Mouse (Mus musculus): ENCODE measurements around the gene Gcsh.

Gcsh gene

DNA sequence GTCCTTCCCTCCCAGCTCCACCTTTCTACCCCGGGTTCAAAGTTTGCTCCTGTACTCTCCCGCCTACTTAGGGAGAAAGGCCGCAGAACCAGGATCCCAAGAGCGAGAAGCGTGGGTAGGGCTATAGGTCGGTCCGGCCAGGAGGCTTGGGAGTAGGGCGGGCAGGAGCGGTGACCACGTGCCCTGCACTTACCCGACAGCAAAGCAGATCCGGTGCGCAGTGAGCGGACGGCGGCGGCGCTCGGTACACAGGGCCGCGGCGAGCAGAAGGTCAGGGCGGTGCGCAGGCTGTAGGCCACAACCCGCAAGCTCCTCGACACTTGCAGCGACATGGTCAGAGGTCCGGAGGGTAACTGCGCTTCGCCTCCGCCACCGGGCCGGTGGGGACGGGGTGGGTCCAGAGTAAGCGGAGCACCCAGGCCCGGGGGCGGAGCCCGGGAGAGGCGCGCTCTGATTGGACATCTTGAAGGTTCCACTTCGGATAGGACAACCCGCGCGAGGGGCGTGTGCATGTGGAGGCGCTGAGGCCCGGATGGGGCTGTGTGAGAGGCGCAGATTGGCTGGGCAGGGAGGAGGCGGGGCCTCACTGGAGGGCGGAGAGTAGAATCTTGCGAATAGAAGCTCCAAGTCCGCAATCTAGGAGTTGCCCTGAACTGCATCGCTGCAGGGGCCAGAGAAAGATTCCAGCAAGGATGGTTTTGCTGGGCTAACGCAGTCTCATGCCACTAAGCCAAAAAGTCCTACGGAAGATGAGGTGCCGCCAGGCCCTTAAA lies at the start of gene Gcsh:
Gene Gcsh (minus strand): TSS at position 443 of the 773 bp plus-strand sequence.
- in situ Hi-C loops (cut with MboI) = no loop called here

GRCm38 (mm10) chr8:117039843-117040242 lies 46.5 kb upstream of the Gcsh start:
- in situ Hi-C loops (cut with MboI) = no loop called here

DNA sequence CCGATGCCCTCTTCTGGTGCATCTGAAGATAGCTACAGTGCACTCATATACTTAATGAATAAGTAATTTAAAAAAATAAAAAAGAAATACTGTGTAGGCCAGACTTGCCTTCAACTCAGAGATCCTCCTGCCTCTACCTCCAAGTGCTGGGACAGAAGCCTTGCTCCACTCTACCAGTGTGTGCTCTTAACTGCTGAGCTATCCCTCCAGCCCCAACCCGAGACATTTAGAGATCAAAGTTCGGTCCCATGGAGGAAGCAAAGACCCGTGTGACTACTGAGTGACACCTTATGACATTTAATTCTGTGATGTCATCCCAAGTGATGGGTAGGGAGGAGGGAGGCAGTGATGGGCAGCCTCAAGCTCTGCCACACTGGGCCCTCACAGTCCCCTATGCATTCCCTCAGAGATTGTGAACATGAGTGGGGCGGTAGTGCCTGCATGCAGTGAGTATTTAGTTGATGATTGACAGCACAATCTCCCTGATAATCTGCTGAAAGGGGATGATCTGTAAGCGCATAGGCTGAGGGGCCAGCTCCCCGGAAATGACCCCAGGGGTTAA lies 44.1 kb upstream of the Gcsh start:
- in situ Hi-C loops (cut with MboI) = no loop called here

DNA sequence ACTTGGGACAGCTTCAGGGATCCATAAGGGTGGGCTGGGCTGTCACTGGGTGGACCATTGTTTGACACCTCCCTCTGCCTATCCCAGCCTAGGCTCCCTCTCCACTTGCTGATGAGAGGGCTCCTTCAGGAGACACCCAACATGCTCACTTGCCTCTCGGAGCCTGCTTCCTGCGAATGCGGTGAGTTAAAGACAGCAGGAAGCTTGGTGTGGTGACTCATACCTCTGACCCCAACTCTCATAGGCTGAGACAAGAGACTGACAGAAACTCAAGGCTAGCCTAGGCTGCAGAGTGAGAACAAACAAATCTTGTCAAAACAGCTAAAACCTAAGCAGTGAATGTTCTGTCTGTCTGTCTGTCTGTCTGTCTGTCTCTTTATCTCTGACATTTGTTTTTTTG lies 40.1 kb upstream of the Gcsh start:
- in situ Hi-C loops (cut with MboI) = no loop called here

- in situ Hi-C loops (cut with MboI) = no loop called here
Measured at GRCm38 (mm10) chr8:117032609-117033008, 39.3 kb upstream of the Gcsh start.

DNA sequence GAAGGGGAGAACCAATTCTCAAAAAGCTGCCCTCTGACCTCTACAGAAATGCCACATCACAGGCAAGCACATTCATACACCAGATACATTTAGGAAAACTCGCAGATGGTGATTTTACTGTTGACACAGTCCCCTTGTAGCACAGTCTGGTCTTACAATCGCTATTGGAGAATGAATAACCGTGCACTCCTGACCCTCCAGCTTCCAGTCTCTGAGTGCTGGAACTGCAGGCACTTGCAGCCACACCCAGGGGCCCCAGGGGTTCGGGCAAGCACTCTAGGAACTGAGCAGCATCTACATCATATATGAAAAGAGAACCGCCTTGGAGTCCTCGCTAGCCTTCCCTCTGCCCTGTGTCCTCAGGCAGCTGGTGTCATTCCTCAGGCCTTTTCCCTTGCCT lies 38.1 kb upstream of the Gcsh start:
- in situ Hi-C loops (cut with MboI) = no loop called here

DNA sequence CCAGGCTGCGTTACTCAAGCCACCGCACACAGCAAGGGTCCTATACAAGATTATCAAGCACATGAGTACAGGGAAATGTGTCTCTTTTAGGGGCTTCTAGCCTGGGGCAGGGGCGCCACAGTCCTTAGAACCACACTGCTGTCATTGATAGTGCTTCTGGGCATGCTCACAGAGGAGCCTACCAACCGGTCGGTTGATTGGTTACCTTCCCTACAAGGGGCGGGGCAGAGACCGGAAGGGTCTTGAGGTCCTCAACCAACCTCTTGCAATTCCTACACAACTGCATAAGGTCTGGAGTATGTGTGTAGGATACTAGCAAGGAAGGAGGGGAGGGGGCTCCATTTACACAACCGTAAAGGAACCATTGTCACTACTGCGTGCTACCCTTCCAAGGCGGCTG lies 35.3 kb upstream of the Gcsh start:
- in situ Hi-C loops (cut with MboI) = no loop called here

DNA sequence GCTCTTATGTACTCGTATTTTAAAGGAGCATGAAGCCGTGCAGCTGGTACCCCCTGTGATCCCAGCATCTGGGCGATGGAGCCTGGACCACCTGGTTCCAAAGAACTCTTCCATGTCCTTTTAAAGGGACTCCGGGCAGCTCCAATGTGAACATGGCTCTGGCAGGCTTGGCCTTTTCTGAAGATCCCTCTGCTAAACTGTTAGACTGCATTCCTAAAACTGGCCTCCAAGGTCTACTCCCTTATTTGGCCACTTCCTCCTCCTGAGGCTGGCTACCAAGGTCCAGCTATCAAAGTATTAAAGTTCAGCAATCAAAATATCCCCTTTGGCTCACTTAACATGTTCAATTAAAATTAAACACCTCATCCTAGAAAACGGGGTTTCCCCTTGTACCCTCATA lies 34.3 kb upstream of the Gcsh start:
- in situ Hi-C loops (cut with MboI) = no loop called here

DNA sequence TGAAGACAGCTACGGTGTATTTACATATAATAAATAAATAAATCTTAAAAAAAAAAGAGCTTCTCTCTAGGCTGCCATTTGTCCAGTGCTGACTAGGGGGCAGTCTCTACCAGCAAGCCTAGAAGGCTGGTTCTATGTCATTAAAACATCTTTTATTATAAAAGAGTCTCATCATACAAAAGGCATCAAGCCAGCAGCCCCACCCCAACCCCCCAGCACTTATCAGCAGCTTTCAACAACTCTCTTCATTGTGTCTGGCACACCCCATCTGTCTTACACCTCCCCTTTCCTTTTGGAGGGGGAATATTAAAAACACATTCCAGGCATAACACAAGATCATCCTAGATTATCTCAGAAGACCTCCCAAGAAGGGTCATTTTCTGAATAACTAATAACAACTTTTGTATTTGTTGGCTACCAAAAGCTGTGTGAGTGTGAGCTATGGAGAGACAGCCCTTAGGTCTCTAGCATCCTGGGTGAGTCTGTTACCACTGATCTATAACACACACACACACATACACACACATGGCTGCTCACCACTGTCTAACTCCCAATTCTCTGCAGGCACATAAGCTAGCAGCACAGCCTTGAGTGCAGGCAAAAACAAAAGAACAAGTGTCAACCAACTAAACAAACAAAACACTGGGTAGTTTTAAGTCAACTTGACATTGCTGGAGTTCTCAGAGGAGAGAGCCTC lies 29.1 kb upstream of the Gcsh start:
- in situ Hi-C loops (cut with MboI) = no loop called here

GRCm38 (mm10) chr8:117019323-117020275 lies 26.3 kb upstream of the Gcsh start:
- in situ Hi-C loops (cut with MboI) = no loop called here

- in situ Hi-C loops (cut with MboI) = no loop called here
Measured at GRCm38 (mm10) chr8:117017896-117018295, 24.6 kb upstream of the Gcsh start.

DNA sequence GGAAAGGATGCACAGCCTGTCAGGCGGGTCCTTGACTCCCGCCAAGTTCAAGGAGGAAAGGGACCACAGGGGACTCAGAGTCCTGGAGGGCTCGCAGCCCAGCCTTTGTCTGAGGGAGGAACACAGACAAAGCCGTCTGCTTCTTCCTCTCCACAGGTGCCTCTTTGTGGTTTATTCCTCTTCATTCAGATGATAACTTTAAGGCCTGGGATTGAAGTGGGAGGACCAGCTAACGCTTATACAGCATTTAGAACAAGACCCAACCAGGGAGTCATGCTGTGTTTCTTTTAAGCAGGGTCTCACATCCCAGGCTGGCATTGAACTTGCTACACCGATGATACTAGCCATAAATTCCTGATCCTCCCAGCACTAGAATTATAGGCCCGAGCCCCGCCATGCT lies 23.7 kb upstream of the Gcsh start:
- in situ Hi-C loops (cut with MboI) = no loop called here

- in situ Hi-C loops (cut with MboI) = no loop called here
Measured at GRCm38 (mm10) chr8:117015670-117016069, 22.3 kb upstream of the Gcsh start.

DNA sequence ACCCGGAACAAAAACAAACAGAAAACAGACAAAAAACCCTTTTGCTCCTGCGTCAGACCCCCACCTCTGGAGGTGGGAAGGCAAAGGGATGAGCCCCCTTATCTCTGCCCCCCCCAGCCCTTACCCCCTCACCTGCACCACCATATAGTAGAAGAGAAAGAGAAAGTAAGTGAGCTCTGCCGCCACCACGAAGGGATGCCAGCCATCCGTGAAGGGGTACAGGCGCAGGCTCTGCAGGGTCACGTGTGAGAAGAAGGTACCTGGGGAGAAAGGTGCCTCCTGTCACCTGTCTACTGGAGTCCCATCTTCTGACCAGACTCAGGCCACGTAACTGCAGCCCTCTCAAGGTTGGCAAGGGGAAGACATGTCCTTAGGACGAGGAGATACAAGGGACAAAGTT lies 18.0 kb upstream of the Gcsh start:
- in situ Hi-C loops (cut with MboI) = no loop called here

GRCm38 (mm10) chr8:116994016-116994716 lies 829 bp upstream of the Gcsh start:
- in situ Hi-C loops (cut with MboI) = no loop called here

DNA sequence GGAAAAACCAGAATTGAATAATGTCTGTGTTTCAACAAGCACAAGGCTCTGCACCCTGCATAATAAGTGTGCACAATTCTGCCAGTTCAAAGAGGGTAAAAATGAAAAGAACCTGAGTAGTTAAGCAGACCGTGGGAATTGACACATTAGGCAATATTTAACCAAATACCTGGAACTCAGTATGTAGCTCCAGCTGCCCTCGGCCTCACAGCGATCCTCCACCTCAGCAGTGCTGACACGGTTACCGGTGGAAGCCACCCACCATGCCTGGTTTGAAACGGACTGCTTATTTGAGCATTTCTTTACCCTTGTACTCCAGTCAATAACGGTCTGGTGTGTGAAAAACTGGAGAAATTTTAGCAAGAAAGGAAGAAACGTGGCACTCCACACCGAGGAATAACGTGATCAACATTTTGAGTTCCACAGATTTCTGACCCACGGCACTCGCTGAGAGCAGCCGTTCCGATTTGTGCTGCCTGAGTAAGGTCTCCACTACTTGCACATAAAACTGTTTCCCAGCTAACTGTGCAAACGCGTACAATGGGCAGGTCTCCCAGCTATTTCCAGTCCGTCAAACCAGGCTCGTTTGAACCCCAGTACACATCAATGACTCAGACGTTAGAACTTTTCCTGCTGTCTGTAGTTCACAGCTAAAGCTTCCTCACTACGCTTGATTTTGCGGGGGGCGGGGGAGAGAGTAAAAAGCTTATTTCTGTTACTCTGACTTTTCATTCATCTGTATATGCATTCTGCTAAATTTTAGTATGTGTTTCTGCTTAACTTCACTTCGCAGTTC lies 963 bp downstream of the Gcsh start:
- in situ Hi-C loops (cut with MboI) = no loop called here

DNA sequence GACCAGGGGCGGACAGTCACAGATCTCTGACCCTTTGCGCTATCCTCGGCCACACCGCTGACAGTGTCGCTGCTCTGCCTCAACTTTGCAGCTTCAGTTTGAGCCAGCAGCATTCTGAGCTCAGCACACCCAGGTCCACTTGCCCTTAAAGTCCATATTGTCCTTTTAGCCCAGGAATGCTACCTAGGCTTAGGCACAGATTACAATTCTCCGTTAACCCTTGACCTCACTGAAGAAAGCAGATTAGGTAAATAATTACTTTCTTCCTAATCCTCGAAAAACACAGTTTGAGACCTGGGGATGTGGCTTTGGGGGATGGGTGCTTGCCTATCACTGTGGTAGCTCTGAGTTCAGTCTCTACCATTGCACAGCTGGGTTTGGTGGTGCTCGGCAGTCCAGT lies 2.1 kb downstream of the Gcsh start:
- in situ Hi-C loops (cut with MboI) = no loop called here

- in situ Hi-C loops (cut with MboI) = no loop called here
Measured at GRCm38 (mm10) chr8:116989842-116990241, 3.5 kb downstream of the Gcsh start.

- in situ Hi-C loops (cut with MboI) = no loop called here
Measured at GRCm38 (mm10) chr8:116980117-116980516, 13.2 kb downstream of the Gcsh start.

GRCm38 (mm10) chr8:116978631-116979256 lies 14.6 kb downstream of the Gcsh start, which contains the start of gene 1700030J22Rik:
Gene 1700030J22Rik (minus strand): TSS chr8:116978959.
- in situ Hi-C loops (cut with MboI) = no loop called here
